Mouse (Mus musculus) heart, adult 2 months (tissue): Measurements from ENCODE around the gene 1700018G05Rik. TPM values are rescaled to one million over a fixed set of nuclear protein-coding genes. Genes with fewer than 3 reads are reported as not detected.
A peak's percentile ranks its signal among the peaks of the same experiment; 100 is the strongest.
"Not testable (repeated sequence)": the region's sequence is repeated elsewhere in the genome, so short reads cannot be mapped to it uniquely, and the experiment has no call there.

Experiments
- DNase-seq, 2 experiments: peaks; one replicate each; pipeline ENCODE4 v3.0.0; 2021
- H3K27ac ChIP-seq: fragments of 200-600 bp; 2 replicates; pipeline ENCODE4 v1.8.1; 2022
- H3K27me3 ChIP-seq: fragments of 200-500 bp; 2 replicates; pipeline ENCODE4 v1.6.1; 2012; ENCODE audit warnings: mild to moderate bottlenecking, low read length, inconsistent platforms, mixed read lengths; ENCODE audit not compliant: control insufficient read depth, insufficient read depth
- H3K36me3 ChIP-seq: fragments of 200-500 bp; 2 replicates; pipeline ENCODE4 v1.6.1; 2012; ENCODE audit warnings: low read length, inconsistent platforms; ENCODE audit not compliant: control insufficient read depth, insufficient read depth
- H3K4me1 ChIP-seq: fragments of 200-500 bp; 2 replicates; pipeline ENCODE4 v1.6.1; 2011; ENCODE audit warnings: low read length; ENCODE audit not compliant: control insufficient read depth, insufficient read depth
- H3K4me3 ChIP-seq: fragments of 200-600 bp; 2 replicates; pipeline ENCODE4 v1.8.1; 2022
- H3K79me2 ChIP-seq: fragments of 200-500 bp; replicated peaks from 2 replicates; pipeline ENCODE4 v1.6.1; 2012; ENCODE audit warnings: mild to moderate bottlenecking, inconsistent platforms, low read length, moderate library complexity, mixed read lengths; ENCODE audit not compliant: control insufficient read depth, insufficient read depth
- H3K9ac ChIP-seq: fragments of 200-500 bp; 2 replicates; pipeline ENCODE4 v1.6.1; 2012; ENCODE audit warnings: low read depth, mild to moderate bottlenecking, control low read depth, inconsistent platforms, low read length, mixed read lengths
- CTCF ChIP-seq: fragments of 200-600 bp; IDR thresholded peaks from 2 replicates; pipeline ENCODE4 v1.8.1; 2022; ENCODE audit warnings: antibody characterized with exemption, mild to moderate bottlenecking, moderate library complexity
- EP300 ChIP-seq: fragments of 200-500 bp; IDR thresholded peaks from 2 replicates; pipeline ENCODE4 v1.6.1; 2011; ENCODE audit warnings: low read depth, low read length, control low read depth; ENCODE audit not compliant: insufficient read depth
- POLR2A ChIP-seq: fragments of 200-500 bp; IDR thresholded peaks from 2 replicates; pipeline ENCODE4 v1.6.1; 2011; ENCODE audit warnings: mild to moderate bottlenecking, low read depth, low read length, control low read depth; ENCODE audit not compliant: insufficient read depth
- WGBS: fragments of 180-500 bp; shearing (Covaris S2); methylation state at CpG from one replicate; pipeline ENCODE4 v1.1.7; 2018; 5-methylcytosine and 5-hydroxymethylcytosine counted together
- intact Hi-C: fragments of 180-260 bp; cut with DNase I; formaldehyde crosslinking; loops from one replicate; pipeline ENCODE4 v1.15.1; 2025
- long read RNA-seq: library from polyadenylated mRNA; stranded (forward); transcript quantifications from one replicate; pipeline ENCODE4 v2.0.0, GENCODE M21; 2021
- polyA plus RNA-seq: library from polyadenylated mRNA; depleted of rRNA; stranded (reverse); fragments of >200 nt; gene quantifications from 2 replicates; pipeline ENCODE4 v1.2.3, GENCODE M21; 2012; rRNA removed
- total RNA-seq, 2 experiments: library from RNA; stranded (reverse); gene quantifications; 2 replicates each; pipeline ENCODE4 v1.2.3; 2021

The 1700018G05Rik gene
- total RNA-seq = not detected
- polyA plus RNA-seq = not detected in 2 replicates
- long read RNA-seq = 0 reads

- 81% methylated on average over 6 of the region's 6 CpGs for WGBS
- H3K36me3 ChIP-seq, H3K27ac ChIP-seq, H3K9ac ChIP-seq, H3K4me3 ChIP-seq, H3K27me3 ChIP-seq, intact Hi-C loops, DNase-seq, H3K4me1 ChIP-seq, H3K79me2 ChIP-seq: not testable (repeated sequence)
Observed at GRCm38 (mm10) chrX:102928072-102928471, at the start of gene 1700018G05Rik. TSS of gene 1700018G05Rik (plus strand) at chrX:102928372.

DNA sequence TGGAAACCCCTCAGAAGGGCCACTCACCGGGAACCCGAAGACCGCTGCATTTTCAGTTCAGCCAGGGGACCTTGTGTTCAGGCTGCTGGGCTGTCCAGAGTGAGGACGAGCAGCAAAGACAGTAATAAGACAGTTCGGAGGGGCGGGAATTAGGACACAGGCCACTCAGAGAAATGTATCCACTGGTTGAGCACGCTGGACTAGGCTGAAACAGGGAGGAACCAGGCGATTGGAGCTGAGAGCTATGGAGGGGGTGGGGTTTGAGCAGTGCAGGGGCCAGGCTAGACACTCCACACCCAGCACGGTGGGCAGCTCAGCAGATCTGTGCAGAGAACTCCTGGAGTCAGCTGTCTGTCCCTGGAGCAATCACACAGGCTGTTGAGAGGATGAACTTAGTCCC lies 19.6 kb upstream of the 1700018G05Rik start, which contains the start of the genes Dmrtc1a and 1700011M02Rik:
Dmrtc1a (minus strand) TSS at position 101 of the 400 bp plus-strand sequence.
1700011M02Rik (plus strand) TSS at position 319 of the 400 bp plus-strand sequence.
- H3K4me1 ChIP-seq, intact Hi-C loops, H3K27ac ChIP-seq, H3K4me3 ChIP-seq, DNase-seq, H3K9ac ChIP-seq, H3K36me3 ChIP-seq, H3K27me3 ChIP-seq, H3K79me2 ChIP-seq: not testable (repeated sequence)
- 80% methylated on average over 8 of the region's 9 CpGs for WGBS

GRCm38 (mm10) chrX:102914823-102915222 lies 13.3 kb upstream of the 1700018G05Rik start:
- H3K9ac ChIP-seq, H3K27me3 ChIP-seq, H3K4me3 ChIP-seq, intact Hi-C loops, H3K79me2 ChIP-seq, H3K36me3 ChIP-seq, H3K4me1 ChIP-seq, H3K27ac ChIP-seq, DNase-seq: not testable (repeated sequence)
- WGBS = 65% methylated on average over 1 of the region's 1 CpGs

DNA sequence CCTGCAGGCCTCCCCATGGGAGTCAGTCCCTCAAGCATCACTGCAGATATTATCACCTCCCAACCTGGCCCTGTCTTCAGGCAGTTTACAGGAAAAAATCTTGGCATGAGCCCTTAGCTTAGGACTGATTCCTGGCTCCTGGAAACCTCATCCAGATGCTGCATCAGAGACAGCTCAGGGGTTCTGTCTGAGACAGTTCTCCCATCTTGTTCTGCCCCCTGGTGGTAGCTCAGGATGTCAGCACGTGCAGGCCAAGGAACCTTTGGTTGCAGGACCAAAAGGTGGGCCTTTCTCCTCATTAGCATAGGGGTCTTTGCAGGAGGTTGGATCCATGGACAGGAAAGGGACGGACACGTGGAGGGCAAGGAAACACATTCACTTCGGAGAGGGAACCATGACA lies 1.5 kb upstream of the 1700018G05Rik start:
- WGBS = 30% methylated on average over 4 of the region's 4 CpGs
- H3K79me2 ChIP-seq, DNase-seq, H3K36me3 ChIP-seq, H3K4me1 ChIP-seq, H3K27ac ChIP-seq, intact Hi-C loops, H3K4me3 ChIP-seq, H3K27me3 ChIP-seq, H3K9ac ChIP-seq: not testable (repeated sequence)
- TF ChIP-seq CTCF = peak; percentile 51

- Histone ChIP-seq H3K4me1 (no peaks in the 10 kb centered on the region), H3K27ac (no peak overlapping the region), H3K79me2 (no peaks in the 10 kb centered on the region), H3K27me3 (no peaks in the 10 kb centered on the region), H3K9ac (no peak overlapping the region), H3K36me3 (no peaks in the 10 kb centered on the region), H3K4me3 (no peak overlapping the region)
- intact Hi-C loops = no loop called here
- 58% methylated on average over 12 of the region's 12 CpGs for WGBS
- DNase-seq = no peak
- TF ChIP-seq POLR2A (no peak), EP300 (no peak), CTCF (no peak)
Observed at GRCm38 (mm10) chrX:102932992-102933570, 4.9 kb downstream of the 1700018G05Rik start.

DNA sequence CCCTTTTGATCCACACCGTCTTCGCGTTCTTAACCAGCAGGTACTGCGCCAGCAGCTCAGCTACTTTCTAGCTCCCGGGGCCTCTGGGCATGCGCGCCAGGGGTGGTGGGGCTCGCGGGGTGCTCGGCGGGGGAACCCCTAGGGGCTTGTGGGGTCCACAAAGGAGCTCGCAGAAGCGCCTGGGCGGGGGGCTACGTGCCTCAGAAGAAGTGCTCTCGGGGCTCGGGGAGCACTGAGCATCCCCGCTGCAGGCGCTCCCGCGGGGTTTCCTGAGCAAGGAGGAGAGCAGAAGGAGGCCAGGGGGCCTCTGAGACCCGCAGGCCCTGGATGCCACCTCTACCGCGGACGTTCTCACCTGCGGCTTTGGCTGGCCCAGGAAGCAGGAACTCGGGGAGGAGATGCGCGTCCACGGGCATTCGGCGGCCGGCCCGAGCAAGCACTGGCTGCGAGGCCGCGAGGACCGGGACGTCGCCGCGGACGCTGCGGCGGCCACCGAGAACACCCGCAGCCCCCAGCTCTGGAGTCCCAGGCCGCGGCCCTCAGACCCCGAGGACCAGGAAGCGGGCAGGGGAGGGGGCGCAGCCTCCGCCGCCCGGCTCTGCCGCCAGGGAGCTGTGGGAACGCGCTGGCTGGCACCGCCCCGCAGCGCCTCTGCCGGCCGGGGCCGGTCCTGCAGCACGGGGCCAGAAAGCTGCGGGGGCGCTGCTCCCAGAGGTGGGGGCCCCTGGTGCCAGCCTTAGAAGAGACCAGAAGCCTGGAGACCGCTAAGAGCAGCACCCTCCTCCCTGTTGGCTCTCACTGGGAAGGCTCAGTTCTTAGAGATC lies 5.6 kb downstream of the 1700018G05Rik start:
- Histone ChIP-seq H3K27me3 (no peaks in the 10 kb centered on the region), H3K9ac (peak overlapping the region; percentile 60), H3K4me3 (peak overlapping the region; percentile 34), H3K4me1 (no peaks in the 10 kb centered on the region), H3K79me2 (no peaks in the 10 kb centered on the region), H3K27ac (no peak overlapping the region), H3K36me3 (no peaks in the 10 kb centered on the region)
- TF ChIP-seq POLR2A = no peak
- TF ChIP-seq CTCF = peak; percentile 74
- peak; percentile 34 to 56 for DNase-seq
- intact Hi-C loops = no loop called here
- WGBS = 21% methylated on average over 66 of the region's 68 CpGs
